Mouse (Mus musculus) left cerebral cortex, adult 2 months (tissue): ENCODE data around the gene Myh9. TPM values are rescaled to one million over a fixed set of nuclear protein-coding genes. Genes with fewer than 3 reads are reported as not detected.
A peak's percentile ranks its signal among the peaks of the same experiment; 100 is the strongest.

Experiments
- DNase-seq, 2 experiments: peaks; one replicate each; pipeline ENCODE4 v3.0.0; 2021 to 2022; ENCODE audit warnings: low spot score in 2 of 2, mixed read lengths in 1 of 2; ENCODE audit errors: extremely low spot score in 1 of 2
- H3K27ac ChIP-seq: fragments of 200-600 bp; 2 replicates; pipeline ENCODE4 v1.8.1; 2022
- H3K4me3 ChIP-seq: fragments of 200-600 bp; 2 replicates; pipeline ENCODE4 v1.8.1; 2022
- CTCF ChIP-seq: fragments of 200-600 bp; IDR thresholded peaks from 2 replicates; pipeline ENCODE4 v1.8.1; 2022; ENCODE audit warnings: antibody characterized with exemption, mild to moderate bottlenecking, moderate library complexity
- intact Hi-C: fragments of 180-260 bp; cut with DNase I; formaldehyde crosslinking; loops from one replicate; pipeline ENCODE4 v1.15.1; 2025
- total RNA-seq, 2 experiments: library from RNA; stranded (reverse); gene quantifications; 2 replicates each; pipeline ENCODE4 v1.2.3; 2021

Myh9 gene
- total RNA-seq, 2 experiments from 2014 or later = 81.2 to 91.4 TPM

DNA sequence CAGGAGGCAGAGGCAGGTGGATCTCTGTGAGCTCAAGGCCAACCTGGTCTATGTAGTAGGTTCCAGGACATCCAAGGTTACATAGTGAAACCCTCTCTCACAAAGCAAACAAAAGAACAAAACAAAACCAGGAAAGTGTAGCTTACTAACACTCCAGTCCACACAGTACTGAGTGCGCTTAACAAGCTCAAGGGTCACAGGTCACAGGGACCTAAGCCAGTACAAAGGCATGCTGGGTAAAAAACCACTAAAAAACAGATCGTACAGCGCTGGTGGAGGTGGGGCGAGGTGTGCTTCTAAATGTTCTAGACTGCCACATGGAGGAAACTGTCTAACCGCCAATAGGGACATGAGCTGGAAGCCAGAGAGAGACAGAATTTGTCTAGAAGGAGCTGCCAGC is 71.6 kb downstream of the Myh9 start:
- no peak overlapping the region for H3K4me3 ChIP-seq
- TF ChIP-seq CTCF = no peak
- DNase-seq = no peak
- no peak overlapping the region for H3K27ac ChIP-seq
- intact Hi-C loops = no loop called here

GRCm38 (mm10) chr15:77766981-77767380 is 75.0 kb downstream of the Myh9 start:
- Histone ChIP-seq H3K27ac (no peak overlapping the region), H3K4me3 (no peak overlapping the region)
- no peak for DNase-seq
- TF ChIP-seq CTCF = no peak
- intact Hi-C loops = no loop called here

DNA sequence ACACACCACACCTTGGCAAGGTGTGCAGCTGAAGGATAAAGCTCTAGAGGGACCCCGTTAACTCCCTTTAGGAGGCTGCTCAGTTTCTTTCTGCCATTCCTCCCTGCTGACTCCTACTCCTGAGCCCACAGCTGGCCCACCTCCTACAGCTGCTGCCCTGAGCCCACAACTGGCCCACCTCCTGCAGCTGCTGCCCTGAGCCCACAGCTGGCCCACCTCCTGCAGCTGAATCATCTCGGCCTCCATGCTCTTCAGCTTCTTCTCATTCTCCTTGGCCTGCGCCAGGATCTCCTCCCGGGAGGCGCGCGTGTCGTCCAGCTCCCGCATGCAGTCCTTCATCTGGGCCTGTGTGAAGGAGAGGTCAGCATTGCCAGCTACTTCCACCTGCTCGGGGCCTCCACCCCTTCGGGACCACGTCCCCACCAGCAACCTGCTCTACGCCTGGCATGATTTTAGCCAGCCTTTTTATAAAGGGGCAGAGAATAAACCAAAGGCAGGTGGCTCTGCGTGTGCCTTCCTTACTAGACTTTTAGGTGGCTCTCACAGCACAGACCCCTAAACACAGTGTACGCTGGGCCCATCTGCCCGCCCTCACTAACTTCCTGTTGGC is 76.4 kb downstream of the Myh9 start:
- TF ChIP-seq CTCF = no peak
- Histone ChIP-seq H3K4me3 (no peak overlapping the region), H3K27ac (no peak overlapping the region)
- intact Hi-C loops = no loop called here
- no peak for DNase-seq

DNA sequence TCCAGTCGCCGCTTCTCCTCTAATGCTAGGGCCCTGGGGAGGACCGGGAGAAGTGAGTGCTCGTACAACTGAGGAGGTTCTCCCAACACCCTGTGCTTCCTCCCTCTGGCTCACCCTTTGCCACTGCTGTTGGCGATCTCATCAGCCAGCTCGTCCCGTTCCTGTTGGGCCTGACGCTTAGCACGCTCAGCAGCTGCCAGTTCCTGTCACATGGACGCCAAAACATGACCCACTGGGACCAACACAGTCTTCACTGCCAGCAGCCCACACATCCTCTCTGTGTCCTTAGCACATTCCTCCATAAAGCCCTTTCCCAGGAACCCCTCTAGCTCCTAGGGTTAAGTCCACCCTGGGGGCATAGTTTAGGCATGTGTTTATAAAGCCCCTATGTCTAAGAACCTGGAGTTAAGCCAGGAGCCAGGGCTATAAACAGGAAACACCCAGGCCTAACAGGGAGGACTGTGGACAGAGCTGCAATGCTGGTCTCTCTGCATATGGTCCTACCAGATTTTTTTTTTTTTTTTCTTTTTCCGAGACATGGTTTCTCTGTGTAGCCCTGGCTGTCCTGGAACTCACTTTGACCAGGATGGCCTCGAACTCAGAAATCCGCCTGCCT is 77.5 kb downstream of the Myh9 start:
- DNase-seq = no peak
- TF ChIP-seq CTCF = no peak
- Histone ChIP-seq H3K4me3 (no peak overlapping the region), H3K27ac (no peak overlapping the region)
- intact Hi-C loops = no loop called here

GRCm38 (mm10) chr15:77763702-77764101 is 78.3 kb downstream of the Myh9 start:
- H3K4me3 ChIP-seq = no peak overlapping the region
- no peak overlapping the region for H3K27ac ChIP-seq
- intact Hi-C loops = no loop called here
- DNase-seq = no peak
- TF ChIP-seq CTCF = no peak

DNA sequence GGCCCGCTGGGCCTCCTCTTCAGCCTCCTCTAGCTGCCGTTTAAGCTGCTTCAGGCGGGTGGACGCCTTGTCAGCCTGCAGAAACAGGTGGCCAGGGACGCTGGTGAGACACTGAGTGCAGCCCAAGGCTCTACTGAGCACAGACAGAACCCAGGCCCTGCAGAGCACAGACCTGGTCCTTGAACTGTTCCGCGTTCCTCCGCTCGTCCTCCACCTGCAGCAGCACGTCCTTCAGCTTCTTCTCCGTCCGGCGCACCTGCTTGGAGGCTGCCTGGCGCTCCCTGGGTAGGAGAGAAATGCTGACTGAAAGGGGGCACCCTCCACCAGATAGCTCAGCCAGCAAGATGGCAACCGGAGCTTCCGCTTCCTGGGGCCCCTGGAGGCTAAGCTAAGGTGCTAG is 78.9 kb downstream of the Myh9 start:
- Histone ChIP-seq H3K27ac (no peak overlapping the region), H3K4me3 (no peak overlapping the region)
- DNase-seq = no peak
- no peak for TF ChIP-seq CTCF
- intact Hi-C loops = no loop called here

DNA sequence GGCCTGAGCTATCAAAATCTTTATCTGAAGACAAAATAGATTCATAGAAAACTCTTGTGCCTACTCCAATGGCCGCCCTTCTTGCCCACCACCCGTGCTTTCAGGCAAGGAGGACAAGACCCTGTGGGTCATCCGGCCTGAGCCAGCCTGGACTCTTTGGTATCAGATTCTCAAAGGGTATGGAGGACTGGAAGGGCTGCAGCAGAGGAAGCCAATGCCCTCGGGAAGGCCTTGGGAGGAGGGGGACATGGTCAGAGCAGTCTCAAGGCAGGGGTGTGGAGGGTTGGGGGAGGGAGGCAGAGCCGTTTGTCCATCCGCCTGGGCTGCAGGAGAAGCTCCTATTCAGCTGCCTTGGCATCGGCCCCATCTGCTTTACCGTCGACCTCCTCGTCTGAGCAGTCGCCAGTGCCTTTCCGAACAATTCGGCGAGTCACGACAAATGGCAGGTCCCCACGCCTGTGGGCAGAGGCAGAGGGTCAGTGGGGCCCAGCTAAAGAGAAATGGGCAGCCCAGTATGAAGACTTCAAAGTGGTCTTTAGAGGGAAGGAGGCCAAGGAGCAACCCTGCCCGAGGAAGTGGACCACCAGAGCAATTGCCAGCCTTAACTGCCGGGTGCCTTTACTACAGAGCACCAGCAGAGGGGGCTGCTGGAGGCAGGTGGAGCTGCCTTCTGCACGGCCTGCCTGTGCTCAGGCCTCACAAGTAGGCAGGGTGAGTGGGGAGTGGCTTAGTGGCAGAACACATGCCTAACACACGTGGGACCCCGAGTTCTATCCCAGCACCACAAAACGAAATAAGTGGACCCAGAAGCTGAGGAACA is 80.2 kb downstream of the Myh9 start:
- intact Hi-C loops = no loop called here
- H3K4me3 ChIP-seq = no peak overlapping the region
- H3K27ac ChIP-seq = no peak overlapping the region
- peak; percentile 70 for TF ChIP-seq CTCF
- no peak for DNase-seq

DNA sequence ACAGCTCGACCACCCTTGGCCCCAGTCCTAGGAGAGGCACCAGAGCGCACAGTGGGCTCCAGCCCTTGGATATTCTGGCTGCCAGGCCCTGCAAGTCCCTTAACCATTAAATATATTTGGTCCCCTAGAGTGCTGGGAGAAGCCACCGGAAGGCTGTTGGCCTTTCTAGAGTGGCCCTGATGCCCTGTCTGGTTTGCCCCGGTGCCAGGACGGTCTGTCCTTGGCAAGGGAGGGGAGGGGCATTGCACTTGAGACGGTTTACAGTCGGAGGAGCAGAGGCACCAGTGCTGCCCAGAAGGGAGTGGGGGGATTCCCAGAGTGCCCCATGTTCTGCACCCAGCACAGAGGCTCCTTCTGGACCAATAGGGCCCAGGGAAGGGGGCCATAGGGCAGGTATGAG is 80.9 kb downstream of the Myh9 start:
- Histone ChIP-seq H3K4me3 (no peak overlapping the region), H3K27ac (no peak overlapping the region)
- TF ChIP-seq CTCF = no peak
- intact Hi-C loops = no loop called here
- no peak for DNase-seq

DNA sequence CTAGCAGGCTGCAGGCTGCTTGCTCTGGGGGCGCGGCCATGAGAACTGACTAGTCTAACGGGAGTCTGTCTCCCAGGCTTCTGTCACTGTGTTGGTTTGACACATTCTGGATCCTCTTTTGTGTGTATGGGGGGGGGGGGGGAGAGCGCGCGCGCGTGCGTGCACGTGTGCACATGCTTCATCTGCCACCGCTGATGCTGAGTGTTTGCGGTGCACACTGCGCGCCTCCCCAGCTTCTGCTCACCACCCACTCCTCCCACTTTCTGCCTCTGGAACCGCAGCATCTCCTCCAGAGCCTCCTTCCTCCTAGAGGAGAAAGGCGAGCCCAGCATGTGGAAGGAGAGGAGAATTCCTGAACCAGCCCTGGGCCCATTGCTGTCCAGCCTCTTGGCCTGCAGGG is 81.9 kb downstream of the Myh9 start:
- intact Hi-C loops = no loop called here
- TF ChIP-seq CTCF = no peak
- DNase-seq = no peak
- Histone ChIP-seq H3K4me3 (no peak overlapping the region), H3K27ac (no peak overlapping the region)

DNA sequence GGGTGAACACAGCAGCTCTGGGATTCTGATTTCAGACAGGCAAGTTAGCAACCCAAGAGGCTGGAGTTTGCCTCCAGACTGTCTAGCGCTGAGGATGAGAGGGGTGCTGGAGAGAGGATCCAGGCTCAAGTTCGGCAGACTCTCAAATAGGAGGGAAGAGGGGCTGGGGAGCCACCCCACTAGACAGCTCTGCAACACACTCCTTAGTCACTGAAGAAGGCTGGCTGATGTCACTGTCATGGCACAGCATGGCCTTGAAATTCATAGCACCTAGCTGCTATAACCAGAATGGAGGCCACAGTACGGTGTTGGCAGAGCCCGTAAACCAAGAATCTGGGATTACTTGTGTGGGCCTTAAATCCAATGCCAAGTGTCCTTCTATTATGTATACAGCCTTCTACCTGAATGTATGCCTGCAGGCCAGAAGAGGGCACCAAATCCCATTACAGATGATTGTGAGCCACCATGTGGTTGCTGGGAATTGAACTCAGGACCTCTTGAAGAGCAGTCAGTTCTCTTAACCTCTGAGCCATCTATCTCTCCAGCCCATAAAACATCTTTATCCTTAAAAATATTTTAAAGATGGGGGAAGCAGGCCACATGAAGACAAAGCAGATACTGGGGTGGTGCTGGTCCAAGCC is 84.3 kb downstream of the Myh9 start:
- peak; percentile 21; the same call in 1 of the 2 replicates for TF ChIP-seq CTCF
- H3K4me3 ChIP-seq = no peak overlapping the region
- DNase-seq = no peak
- intact Hi-C loops = no loop called here
- no peak overlapping the region for H3K27ac ChIP-seq

- intact Hi-C loops = no loop called here
- peak; percentile 95 for TF ChIP-seq CTCF
- Histone ChIP-seq H3K27ac (no peak within 1 kb of the TSS), H3K4me3 (peak within 1 kb of the TSS; percentile 34)
- peak; percentile 66 to 70 for DNase-seq
These were observed 85.1 kb downstream of the Myh9 start, which contains the start of gene Apol8 for GRCm38 (mm10) chr15:77756848-77757247. Apol8 (minus strand) TSS chr15:77757003.

GRCm38 (mm10) chr15:77756081-77756480 is 85.9 kb downstream of the Myh9 start:
- DNase-seq = no peak
- no peak for TF ChIP-seq CTCF
- intact Hi-C loops = no loop called here
- H3K4me3 ChIP-seq = peak overlapping the region; percentile 34; the same call in 1 of the 2 replicates
- no peak overlapping the region for H3K27ac ChIP-seq
